Mouse (Mus musculus) urinary bladder, postnatal 0 days (tissue): ENCODE data around the gene Gm49416. TPM values are rescaled to one million over a fixed set of nuclear protein-coding genes. Genes with fewer than 3 reads are reported as not detected.

Experiments
- microRNA-seq: library from miRNA; unstranded; fragments of <30 nt; microRNA quantifications from one replicate; pipeline ENCODE4, GENCODE M21; 2016
- polyA plus RNA-seq: library from polyadenylated mRNA; unstranded; fragments of >200 nt; fragmentation: Nextera tagmentation; extraction: Ambion mirVana; gene quantifications from 2 replicates; pipeline ENCODE4 v1.2.1, GENCODE M21; 2015

The Gm49416 gene
- polyA plus RNA-seq = not detected in 2 replicates

GRCm38 (mm10) chr19:8888511-8889385, at the start of gene Gm49416, which contains the start of gene 1810009A15Rik:
Gm49416 (plus strand) TSS chr19:8888926.
1810009A15Rik (plus strand) TSS chr19:8888853.

GRCm38 (mm10) chr19:8839103-8839907, 49.4 kb upstream of the Gm49416 start, which contains the start of gene Gng3:
Gng3 (minus strand) TSS chr19:8839194.

GRCm38 (mm10) chr19:8850402-8850901, 38.3 kb upstream of the Gm49416 start, which contains the start of gene Lrrn4cl:
Lrrn4cl (plus strand) TSS chr19:8850768.

DNA sequence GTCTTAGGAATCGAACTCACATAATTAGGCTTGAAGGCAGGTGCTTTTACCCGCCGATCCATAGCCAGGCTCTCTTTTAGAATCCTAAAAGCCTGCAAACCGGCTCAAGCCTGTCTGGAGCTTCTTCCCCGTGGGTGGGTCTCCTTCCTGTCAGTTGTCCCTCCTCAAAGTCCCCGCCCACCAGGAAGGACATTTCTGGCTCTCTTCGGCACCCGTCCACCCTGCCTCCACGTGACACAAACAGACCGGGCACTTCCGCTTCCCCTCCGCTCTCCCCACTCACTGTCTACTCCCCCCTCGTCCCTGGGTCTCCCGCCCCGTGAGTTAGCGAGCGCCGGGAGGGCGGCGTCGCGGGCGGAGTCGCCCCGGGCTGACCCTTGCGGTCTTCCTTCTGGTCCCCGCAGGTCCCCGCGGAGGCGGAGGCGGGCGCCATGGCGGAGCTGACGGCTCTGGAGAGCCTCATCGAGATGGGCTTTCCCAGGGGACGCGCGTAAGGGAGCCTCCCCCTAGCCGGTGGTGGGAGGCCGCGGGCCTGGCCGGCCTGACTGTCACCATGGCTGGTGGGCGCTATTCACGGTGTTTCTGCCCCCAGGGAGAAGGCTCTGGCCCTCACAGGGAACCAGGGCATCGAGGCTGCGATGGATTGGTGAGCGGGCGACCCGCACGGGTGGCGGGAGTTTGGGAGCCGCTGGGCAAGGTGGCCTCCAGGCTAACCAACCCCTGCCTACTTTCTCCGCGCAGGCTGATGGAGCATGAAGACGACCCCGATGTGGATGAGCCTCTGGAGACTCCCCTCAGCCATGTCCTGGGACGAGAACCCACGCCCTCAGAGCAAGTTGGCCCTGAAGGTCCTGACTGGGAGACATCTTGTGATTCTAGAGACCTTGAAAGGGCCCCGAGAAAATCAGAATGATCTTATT, 17.2 kb upstream of the Gm49416 start, which contains the start of gene Ubxn1:
Ubxn1 (plus strand) TSS at position 230 of the 920 bp plus-strand sequence.

DNA sequence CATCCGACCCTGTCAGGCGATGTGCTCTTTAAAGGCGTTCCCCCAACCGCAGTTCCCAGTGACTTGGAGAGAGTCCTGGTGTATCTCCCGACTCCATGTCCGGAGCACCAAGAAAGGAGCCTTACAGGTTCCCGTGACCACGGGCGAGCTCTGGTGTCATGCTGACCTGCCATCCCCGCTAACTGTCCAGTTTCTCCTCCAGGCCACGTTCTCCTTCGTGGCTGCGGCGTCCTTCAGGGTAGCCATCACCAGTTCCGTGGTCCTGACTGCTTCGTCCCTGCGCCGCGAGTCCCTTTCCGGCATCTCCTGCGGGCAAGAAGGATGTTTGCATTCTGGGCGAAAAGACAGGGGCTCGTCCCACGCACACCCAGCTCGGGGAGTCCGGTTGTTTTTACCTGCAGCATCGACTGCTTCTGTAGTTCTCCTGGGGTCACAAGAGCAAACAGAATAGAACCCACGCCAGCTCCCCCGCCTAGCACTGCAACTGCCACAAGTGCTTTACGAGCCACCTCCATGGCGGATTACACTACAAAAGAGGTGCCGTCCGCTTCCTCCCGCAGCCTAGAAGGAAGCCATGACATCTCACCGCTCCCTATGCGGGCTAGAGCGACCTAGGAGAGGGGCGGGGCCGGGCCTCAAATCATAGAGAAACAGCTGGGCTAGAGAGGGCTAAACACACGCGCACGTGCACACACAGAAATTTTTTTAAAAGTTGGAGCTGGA, 8.3 kb upstream of the Gm49416 start, which contains the start of gene Uqcc3:
Uqcc3 (minus strand) TSS at position 613 of the 723 bp plus-strand sequence.

DNA sequence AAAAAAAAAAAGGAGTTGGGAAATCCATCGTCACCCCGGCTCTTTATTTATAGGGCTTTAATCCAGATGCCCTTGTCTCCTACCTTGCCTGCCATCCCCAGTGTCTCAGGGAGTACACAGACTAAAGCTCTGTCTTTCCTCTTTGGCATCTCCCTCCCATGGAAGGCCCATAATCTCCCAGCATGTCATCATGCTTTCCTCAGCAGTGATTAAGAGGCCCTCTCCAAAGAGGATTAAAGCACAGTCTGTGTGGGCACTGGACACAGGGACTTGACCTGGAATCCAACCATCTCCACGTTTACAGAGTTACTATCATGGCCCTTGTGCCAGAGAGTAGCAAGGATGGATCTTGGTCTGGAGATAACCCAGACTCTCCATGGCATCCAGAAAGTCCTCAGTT, 5.1 kb upstream of the Gm49416 start, which contains the start of the genes Lbhd1 and Gm49403:
Lbhd1 (plus strand) TSS at position 117 of the 400 bp plus-strand sequence.
Gm49403 (plus strand) TSS at position 315 of the 400 bp plus-strand sequence.

DNA sequence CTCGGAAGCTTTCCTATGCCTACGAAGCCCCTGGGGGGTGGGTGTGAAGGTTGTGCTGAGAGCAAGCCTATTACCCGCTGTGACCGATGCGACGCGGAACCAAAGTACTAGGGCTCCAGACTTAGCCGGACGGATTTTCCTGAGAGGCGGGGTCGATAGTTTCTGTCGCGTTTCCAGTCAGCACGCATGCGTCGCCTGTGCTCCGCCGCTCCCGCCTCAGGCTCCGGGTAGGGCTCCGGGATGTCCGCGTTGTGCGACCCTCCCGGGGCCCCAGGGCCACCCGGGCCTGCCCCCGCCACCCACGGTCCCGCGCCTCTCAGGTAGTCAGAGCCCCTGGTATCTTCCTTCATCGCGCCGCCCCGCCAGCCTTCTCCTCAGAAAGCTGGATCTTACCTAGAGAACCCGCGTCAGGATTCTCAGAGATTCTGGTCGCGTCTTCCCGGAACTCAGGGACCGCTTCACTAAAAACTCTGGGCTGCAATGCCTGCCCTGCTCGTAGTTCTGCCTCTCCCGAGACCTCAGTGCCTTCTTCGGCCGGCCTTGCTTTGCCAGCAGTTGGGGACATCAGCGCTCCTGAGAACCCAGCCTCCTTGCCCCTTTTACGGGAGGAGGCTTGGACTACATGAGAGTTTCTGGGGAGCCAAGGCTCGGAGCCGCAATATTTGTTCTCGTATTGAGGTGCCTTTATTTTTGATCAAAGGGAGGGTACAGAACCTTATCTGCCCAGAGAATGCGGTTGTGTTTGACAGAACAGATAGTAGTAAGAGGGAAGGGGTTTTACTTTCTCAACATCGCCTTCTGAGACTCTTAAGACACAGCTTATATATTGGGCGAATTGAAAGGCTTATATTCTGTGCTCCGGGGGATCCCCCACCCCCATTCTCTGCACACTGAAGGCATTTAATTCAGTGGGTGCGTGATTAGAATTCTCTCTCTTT, 4.4 kb downstream of the Gm49416 start, which contains the start of gene Ints5:
Ints5 (plus strand) TSS at position 177 of the 938 bp plus-strand sequence.

DNA sequence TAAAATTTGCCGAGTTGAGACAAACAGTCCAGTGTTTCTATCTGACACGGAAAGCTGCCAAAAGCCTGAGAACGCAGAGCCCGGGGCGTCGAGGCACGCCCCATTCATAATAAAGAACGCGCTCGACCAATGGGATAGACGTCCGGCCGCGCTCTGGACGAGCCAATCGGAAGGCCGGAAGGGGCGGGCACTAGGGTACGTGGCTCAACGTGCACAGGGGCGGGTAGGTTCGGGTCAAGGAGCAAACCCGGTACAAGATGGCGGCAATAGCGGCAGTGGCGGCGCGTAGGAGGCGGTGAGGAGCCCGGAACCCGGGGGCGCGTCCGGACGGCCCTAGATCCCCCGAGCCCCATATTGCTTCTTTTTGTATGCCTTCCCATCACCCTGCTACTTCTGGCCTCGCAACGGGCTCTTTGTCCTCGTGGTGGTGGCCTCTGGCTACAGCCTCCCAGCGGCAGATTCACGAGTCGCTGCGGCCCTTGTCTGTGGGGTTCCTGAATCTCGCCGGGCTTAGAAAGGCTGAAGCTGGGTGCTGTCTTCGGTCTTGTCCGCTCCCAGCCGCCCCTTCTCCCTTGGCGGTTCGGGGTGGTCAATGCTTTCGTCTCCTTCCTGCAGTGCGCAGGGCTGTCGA, 9.3 kb downstream of the Gm49416 start, which contains the start of gene Ganab:
Ganab (plus strand) TSS at position 207 of the 631 bp plus-strand sequence.

GRCm38 (mm10) chr19:8920073-8920736, 31.5 kb downstream of the Gm49416 start, which contains the start of gene B3gat3:
B3gat3 (plus strand) TSS chr19:8920374.

DNA sequence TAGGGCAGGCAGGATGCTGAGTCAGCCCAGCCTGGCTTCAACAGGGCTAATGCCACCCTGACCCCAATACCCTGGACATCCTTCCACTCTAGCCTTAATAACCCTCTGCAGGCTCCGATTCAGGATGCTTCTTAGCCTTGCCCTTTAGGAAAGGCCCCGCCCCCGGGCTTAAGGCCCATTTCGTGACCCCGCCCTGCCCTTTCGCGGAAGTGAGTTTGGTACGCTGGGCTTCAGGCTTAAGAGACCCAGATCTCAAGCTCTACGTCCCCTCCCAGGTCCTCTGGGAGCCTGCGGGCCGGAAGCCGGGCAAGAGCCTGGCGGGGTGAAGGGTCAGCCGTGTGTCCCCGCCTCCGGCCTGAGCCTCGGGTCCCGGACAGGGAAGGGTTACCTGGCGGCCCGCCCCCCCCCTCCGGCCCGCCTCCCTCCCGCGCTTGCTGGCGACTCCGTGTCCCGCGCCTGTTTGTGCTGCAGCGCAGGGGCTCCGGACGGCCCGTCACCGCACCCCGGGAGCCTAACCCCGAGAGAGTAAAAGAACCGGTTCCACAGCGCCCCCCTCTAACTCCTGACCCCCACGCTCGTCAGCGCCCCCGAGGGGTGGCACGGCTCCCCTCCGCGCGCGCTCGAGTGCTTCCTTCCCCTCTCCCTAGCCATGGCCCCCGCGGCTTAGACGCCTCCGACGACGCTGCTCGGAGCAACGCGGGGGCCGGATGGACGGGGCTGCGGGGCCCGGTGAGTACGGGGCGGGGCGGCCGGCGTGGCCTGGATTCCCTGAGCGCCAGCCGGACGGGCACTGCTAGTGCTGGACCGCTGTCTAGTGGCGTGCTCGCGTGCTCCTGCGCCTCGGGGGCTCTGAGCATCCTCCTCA, 40.7 kb downstream of the Gm49416 start, which contains the start of the genes Rom1 and Eml3:
Rom1 (minus strand) TSS at position 133 of the 865 bp plus-strand sequence.
Eml3 (plus strand) TSS at position 329 of the 865 bp plus-strand sequence.

GRCm38 (mm10) chr19:8941515-8942217, 52.9 kb downstream of the Gm49416 start, which contains the start of gene Mta2:
Mta2 (plus strand) TSS chr19:8941875.

Small RNA genes within 50 kb of the gene (microRNA-seq; reads per million reads assigned to microRNA genes)
- gene Mir5136 = not detected

Other genes starting within 250 kb of the Gm49416 start
- gene Chrm1, start 225.1 kb upstream of the Gm49416 start, polyA plus RNA-seq = 0.02 and 0.11 TPM in 2 replicates
- 91.8 and 105 TPM in 2 replicates for gene Slc3a2, start 165.6 kb upstream of the Gm49416 start, polyA plus RNA-seq
- 53.3 and 53.8 TPM in 2 replicates for gene Wdr74, start 153.1 kb upstream of the Gm49416 start, polyA plus RNA-seq
- gene 1700092M07Rik, start 148.2 kb upstream of the Gm49416 start, polyA plus RNA-seq = 0.46 and 1.1 TPM in 2 replicates
- gene Stx5a, start 147.5 kb upstream of the Gm49416 start, polyA plus RNA-seq = 78.0 and 83.1 TPM in 2 replicates
- gene Nxf1, start 131.9 kb upstream of the Gm49416 start, polyA plus RNA-seq = 59.7 and 64.4 TPM in 2 replicates
- gene Tmem223, start 117.9 kb upstream of the Gm49416 start, polyA plus RNA-seq = 119 and 130 TPM in 2 replicates
- 60.2 and 82.2 TPM in 2 replicates for gene Tmem179b, start 114.5 kb upstream of the Gm49416 start, polyA plus RNA-seq
- gene Taf6l, start 102.5 kb upstream of the Gm49416 start, polyA plus RNA-seq = 10.3 and 11.8 TPM in 2 replicates
- 86.5 and 92.5 TPM in 2 replicates for gene Polr2g, start 90.3 kb upstream of the Gm49416 start, polyA plus RNA-seq
- gene Zbtb3, start 86.4 kb upstream of the Gm49416 start, polyA plus RNA-seq = 2.0 and 2.7 TPM in 2 replicates
- gene Ttc9c, start 69.6 kb upstream of the Gm49416 start, polyA plus RNA-seq = 22.0 and 26.5 TPM in 2 replicates
- 3.1 and 3.3 TPM in 2 replicates for gene Hnrnpul2, start 68.9 kb upstream of the Gm49416 start, polyA plus RNA-seq
- gene AC129217.1, start 59.2 kb upstream of the Gm49416 start, polyA plus RNA-seq = not detected in 2 replicates
- 45.3 and 49.0 TPM in 2 replicates for gene Bscl2, start 51.5 kb upstream of the Gm49416 start, polyA plus RNA-seq
- gene Gng3, start 49.7 kb upstream of the Gm49416 start, polyA plus RNA-seq = 0.31 and 0.96 TPM in 2 replicates
- gene Lrrn4cl, start 38.2 kb upstream of the Gm49416 start, polyA plus RNA-seq = 9.4 and 10.6 TPM in 2 replicates
- 166 and 171 TPM in 2 replicates for gene Ubxn1, start 17.4 kb upstream of the Gm49416 start, polyA plus RNA-seq
- gene Uqcc3, start 8.0 kb upstream of the Gm49416 start, polyA plus RNA-seq = 49.7 and 50.5 TPM in 2 replicates
- 34.0 and 39.1 TPM in 2 replicates for gene Lbhd1, start 5.2 kb upstream of the Gm49416 start, polyA plus RNA-seq
- gene Gm49403, start 5.0 kb upstream of the Gm49416 start, polyA plus RNA-seq = not detected in 2 replicates
- gene 1810009A15Rik, start 73 bp upstream of the Gm49416 start, polyA plus RNA-seq = 43.6 and 48.9 TPM in 2 replicates
- gene Ints5, start 4.1 kb downstream of the Gm49416 start, polyA plus RNA-seq = 17.3 and 17.5 TPM in 2 replicates
- 33.1 and 33.2 TPM in 2 replicates for gene Ganab, start 9.1 kb downstream of the Gm49416 start, polyA plus RNA-seq
- gene B3gat3, start 31.4 kb downstream of the Gm49416 start, polyA plus RNA-seq = 24.3 and 24.5 TPM in 2 replicates
- gene Rom1, start 40.4 kb downstream of the Gm49416 start, polyA plus RNA-seq = 3.6 and 4.3 TPM in 2 replicates
- 22.1 and 22.6 TPM in 2 replicates for gene Eml3, start 40.6 kb downstream of the Gm49416 start, polyA plus RNA-seq
- 63.5 and 67.4 TPM in 2 replicates for gene Mta2, start 52.9 kb downstream of the Gm49416 start, polyA plus RNA-seq
- 13.0 and 13.9 TPM in 2 replicates for gene Tut1, start 64.9 kb downstream of the Gm49416 start, polyA plus RNA-seq
- 257 TPM in 2 replicates for gene Eef1g, start 78.1 kb downstream of the Gm49416 start, polyA plus RNA-seq
- gene Ahnak, start 100.4 kb downstream of the Gm49416 start, polyA plus RNA-seq = 99.1 and 107 TPM in 2 replicates
- 0.30 TPM in 1 of 2 replicates, not detected in the other for gene Scgb1a1, start 199.0 kb downstream of the Gm49416 start, polyA plus RNA-seq
- gene Asrgl1, start 246.7 kb downstream of the Gm49416 start, polyA plus RNA-seq = 7.1 and 7.4 TPM in 2 replicates